Mouse (Mus musculus) midbrain, embryonic 15.5 days (tissue): ENCODE measurements at regions not wholly inside any gene's neighbourhood (a gene's known extent, or its start where the extent isn't known, plus 50 kb on each side); places are given as distances from the start of the nearest gene placed in this dataset.

Source experiments
- ATAC-seq: fragments of 200-750 bp; cut with Nextera tagmentation; replicated peaks from 2 replicates; pipeline ENCODE4 v1.8.0; 2017; ENCODE audit warnings: moderate TSS enrichment
- H3K27ac ChIP-seq: fragments of 300-500 bp; sonication (generic); 2 replicates; pipeline ENCODE4 v1.5.1; 2015; ENCODE audit warnings: mild to moderate bottlenecking, inconsistent platforms
- H3K27me3 ChIP-seq: fragments of 300-500 bp; sonication (generic); replicated peaks from 2 replicates; pipeline ENCODE4 v1.6.1; 2015; ENCODE audit warnings: inconsistent platforms
- H3K36me3 ChIP-seq: fragments of 300-500 bp; sonication (generic); replicated peaks from 2 replicates; pipeline ENCODE4 v1.6.1; 2015; ENCODE audit warnings: inconsistent platforms
- H3K4me1 ChIP-seq: fragments of 300-500 bp; sonication (generic); 2 replicates; pipeline ENCODE4 v1.6.1; 2015; ENCODE audit warnings: inconsistent platforms
- H3K4me2 ChIP-seq: fragments of 300-500 bp; sonication (generic); 2 replicates; pipeline ENCODE4 v1.6.1; 2015; ENCODE audit warnings: inconsistent platforms, mild to moderate bottlenecking, moderate library complexity
- H3K4me3 ChIP-seq: fragments of 300-500 bp; sonication (generic); 2 replicates; pipeline ENCODE4 v1.5.1; 2015; ENCODE audit warnings: mild to moderate bottlenecking, inconsistent platforms
- H3K9ac ChIP-seq: fragments of 300-500 bp; sonication (generic); 2 replicates; pipeline ENCODE4 v1.6.1; 2015; ENCODE audit warnings: mild to moderate bottlenecking, inconsistent platforms
- H3K9me3 ChIP-seq: fragments of 300-500 bp; sonication (generic); 2 replicates; pipeline ENCODE4 v1.6.1; 2016; ENCODE audit warnings: inconsistent platforms
- WGBS: fragments of 180-500 bp; shearing (Covaris S2); methylation state at CpG from one replicate; pipeline ENCODE4 v1.1.7; 2015; ENCODE audit warnings: mixed read lengths; 5-methylcytosine and 5-hydroxymethylcytosine counted together

DNA sequence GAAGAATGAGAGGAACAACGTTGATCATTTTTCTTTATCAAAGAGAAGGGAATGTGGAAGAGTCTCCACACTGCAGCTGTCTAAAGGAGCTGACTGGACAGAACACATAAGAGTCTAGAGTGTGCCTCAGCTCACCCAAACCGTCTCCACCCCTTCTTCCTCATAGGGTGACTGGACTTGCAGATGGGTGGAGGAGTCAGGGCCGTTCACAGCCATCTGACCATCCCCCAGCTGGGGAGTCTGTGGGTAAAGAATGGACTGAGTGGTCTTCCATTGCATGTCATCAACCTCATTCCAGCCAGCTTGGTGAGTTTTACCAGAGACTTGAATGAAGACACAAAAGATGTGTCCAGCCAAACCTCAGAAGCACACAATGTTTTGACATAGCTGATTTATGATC, 156.1 kb upstream of the Syt13 start:
- Histone ChIP-seq H3K9me3 (no peaks in the 10 kb centered on the region), H3K4me1 (no peaks in the 10 kb centered on the region), H3K4me2 (no peak overlapping the region), H3K9ac (no peak overlapping the region), H3K4me3 (no peak overlapping the region), H3K27me3 (no peaks in the 10 kb centered on the region), H3K36me3 (no peaks in the 10 kb centered on the region), H3K27ac (no peak overlapping the region)
- WGBS = 74% methylated on average over 3 of the region's 3 CpGs
- ATAC-seq = no peak

DNA sequence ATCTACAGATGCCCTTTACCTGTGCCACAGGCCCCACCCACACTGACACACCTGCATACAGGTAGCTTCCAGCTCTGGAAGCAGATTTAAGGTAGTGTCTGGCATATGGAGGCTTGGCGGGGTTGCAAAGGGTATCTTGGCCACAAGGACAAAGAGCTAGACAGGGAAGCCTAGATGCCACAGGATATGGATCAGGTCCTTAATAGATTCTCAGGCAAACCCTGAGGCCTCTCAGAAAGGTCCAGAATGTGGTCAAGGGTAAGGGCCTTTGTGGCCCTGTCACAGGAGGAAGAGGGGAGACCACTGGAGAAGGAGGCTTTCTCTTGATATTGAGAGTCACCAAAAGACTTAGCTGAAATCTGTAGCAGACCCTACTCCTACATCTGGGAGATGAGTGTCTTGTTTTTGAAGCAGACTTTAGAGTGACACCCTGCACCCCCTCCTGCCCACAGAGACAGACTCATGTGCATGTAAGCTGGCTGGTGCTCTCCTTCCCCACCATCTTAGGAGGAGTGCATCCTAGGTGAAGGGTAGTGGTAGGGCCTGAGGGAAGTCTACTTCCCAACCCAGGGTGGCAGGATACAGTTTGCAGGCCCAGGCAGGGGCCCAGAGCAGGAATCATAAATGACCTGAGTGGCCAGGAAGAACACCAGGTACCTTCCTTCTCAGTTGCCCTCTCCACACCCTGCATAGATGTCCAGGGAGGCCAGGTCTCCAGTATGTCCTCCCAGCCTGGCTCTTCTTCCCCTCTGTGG, 150.8 kb upstream of the Syt13 start:
- no peaks in the 10 kb centered on the region for H3K4me1 ChIP-seq
- H3K4me2 ChIP-seq = no peak overlapping the region
- no peak for ATAC-seq
- no peaks in the 10 kb centered on the region for H3K27me3 ChIP-seq
- no peak overlapping the region for H3K9ac ChIP-seq
- no peak overlapping the region for H3K27ac ChIP-seq
- no peak overlapping the region for H3K4me3 ChIP-seq
- no peaks in the 10 kb centered on the region for H3K36me3 ChIP-seq
- WGBS = 100% methylated on average over 1 of the region's 1 CpGs
- no peaks in the 10 kb centered on the region for H3K9me3 ChIP-seq

DNA sequence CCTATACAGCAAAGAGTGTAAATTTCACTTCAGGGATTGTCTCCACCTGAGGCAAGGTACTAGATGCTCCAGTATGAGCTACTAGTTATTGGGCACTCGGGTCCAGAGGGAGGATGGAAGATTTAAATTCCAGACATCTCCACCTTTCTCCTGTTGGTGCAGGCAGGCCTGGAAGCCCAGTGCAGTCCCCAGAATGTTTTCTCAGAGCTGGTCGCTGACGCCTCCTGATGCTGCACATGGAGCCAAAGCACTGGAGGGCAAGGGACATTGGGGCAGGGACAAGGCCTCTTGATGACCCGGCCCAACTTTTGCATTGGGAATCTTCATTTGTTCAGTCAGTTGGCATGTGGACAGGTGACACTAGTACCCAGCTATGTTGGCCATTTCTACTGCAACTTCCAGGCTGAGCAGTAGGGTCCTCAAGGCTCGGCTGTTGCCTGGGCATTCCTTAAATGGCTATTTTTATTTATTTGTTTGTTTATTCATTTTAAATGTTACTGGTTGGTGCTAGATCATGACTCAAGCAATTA, 147.4 kb upstream of the Syt13 start:
- Histone ChIP-seq H3K9ac (no peak overlapping the region), H3K27me3 (no peaks in the 10 kb centered on the region), H3K4me3 (no peak overlapping the region), H3K27ac (no peak overlapping the region), H3K4me1 (no peaks in the 10 kb centered on the region), H3K9me3 (no peaks in the 10 kb centered on the region), H3K36me3 (no peaks in the 10 kb centered on the region), H3K4me2 (no peak overlapping the region)
- no peak for ATAC-seq
- WGBS = 94% methylated on average over 5 of the region's 5 CpGs

DNA sequence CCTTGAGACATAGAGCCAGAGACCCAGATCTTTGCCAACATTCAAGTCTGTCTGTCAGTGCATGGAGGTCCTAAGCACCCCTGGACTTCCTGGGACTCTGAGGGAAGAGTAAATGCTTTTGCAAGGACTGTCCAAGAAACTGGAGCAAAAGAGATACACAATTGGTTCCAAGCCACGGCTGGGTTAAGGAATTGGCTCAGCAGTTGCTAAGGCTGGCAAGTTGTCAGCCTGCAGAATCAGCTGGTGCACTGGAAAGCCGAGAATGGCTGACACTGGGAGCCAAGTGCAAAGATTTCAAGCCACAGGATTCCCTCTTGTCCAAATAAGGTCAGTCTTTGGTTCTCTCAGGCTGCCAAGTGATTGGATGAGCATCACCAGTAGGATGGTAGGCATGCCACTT, 146.8 kb upstream of the Syt13 start:
- no peaks in the 10 kb centered on the region for H3K36me3 ChIP-seq
- H3K27me3 ChIP-seq = no peaks in the 10 kb centered on the region
- no peak for ATAC-seq
- no peaks in the 10 kb centered on the region for H3K4me1 ChIP-seq
- no peak overlapping the region for H3K27ac ChIP-seq
- no peak overlapping the region for H3K4me2 ChIP-seq
- H3K9ac ChIP-seq = no peak overlapping the region
- H3K9me3 ChIP-seq = no peaks in the 10 kb centered on the region
- WGBS = 48% methylated on average over 2 of the region's 2 CpGs
- H3K4me3 ChIP-seq = no peak overlapping the region

DNA sequence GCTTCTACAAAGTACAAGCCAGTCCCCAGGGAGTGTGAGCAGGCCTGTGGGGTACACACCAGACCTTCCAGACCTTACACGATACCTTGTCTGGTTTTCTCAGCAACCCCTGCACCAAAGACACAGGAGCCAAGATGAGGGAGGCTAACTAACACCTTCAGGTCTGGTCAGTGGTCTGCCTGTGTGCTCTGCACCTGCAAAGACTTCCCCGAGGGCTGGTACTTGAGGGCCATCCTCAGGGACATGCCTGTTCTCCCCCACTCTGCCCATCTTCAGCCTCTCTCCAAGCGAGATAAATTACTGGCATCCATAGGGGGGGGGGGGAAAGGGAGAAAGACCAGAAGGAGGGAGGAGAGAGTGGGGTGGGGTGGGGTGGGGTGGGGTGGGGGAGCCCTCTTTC, 145.8 kb upstream of the Syt13 start:
- ATAC-seq = no peak
- Histone ChIP-seq H3K9me3 (no peaks in the 10 kb centered on the region), H3K27me3 (no peaks in the 10 kb centered on the region), H3K27ac (no peak overlapping the region), H3K4me2 (no peak overlapping the region), H3K4me3 (no peak overlapping the region), H3K4me1 (no peaks in the 10 kb centered on the region), H3K36me3 (no peaks in the 10 kb centered on the region), H3K9ac (no peak overlapping the region)
- 95% methylated on average over 2 of the region's 3 CpGs for WGBS

DNA sequence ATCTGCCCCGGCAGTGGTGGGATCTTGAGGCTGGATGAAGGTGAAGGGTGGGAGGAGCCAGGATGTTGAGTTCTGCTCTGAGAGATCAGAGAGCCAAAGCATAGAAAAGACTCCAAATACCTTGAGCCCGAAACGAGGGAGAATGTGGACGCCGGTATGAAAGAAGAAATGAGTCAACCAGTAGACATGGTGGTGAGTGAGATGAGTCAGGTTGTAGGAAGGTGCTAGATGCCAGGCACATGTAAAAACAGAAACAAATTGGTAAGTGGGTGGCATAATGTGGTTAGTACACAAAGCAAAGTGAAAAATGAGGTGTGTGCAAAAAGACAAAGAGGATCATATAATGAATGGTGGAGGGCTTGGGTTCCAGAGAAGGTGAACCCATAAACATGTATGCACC, 144.8 kb upstream of the Syt13 start:
- Histone ChIP-seq H3K9me3 (no peaks in the 10 kb centered on the region), H3K4me1 (no peaks in the 10 kb centered on the region), H3K4me3 (no peak overlapping the region), H3K36me3 (no peaks in the 10 kb centered on the region), H3K27ac (no peak overlapping the region), H3K9ac (no peak overlapping the region), H3K4me2 (no peak overlapping the region), H3K27me3 (no peaks in the 10 kb centered on the region)
- 91% methylated on average over 5 of the region's 5 CpGs for WGBS
- ATAC-seq = no peak

DNA sequence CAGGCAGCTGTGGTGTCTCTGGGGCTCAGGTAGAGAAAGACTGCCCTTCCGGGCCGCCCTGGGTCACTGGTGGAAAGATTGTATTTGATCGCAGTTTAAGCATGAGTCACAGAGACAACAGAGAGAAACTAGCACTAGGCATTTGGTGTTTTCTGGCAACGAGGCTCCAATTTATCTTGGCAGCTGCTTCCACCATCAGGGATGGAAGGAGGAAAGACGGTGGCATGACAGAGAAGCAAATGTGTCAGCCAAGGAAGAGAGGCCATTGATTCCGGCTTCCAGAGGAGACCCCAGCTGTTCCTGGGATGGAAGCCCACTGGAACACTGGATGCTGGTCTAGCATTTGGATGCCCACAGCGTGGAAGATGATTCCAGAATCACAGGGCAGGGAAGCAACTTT, 142.3 kb upstream of the Syt13 start:
- H3K4me2 ChIP-seq = no peak overlapping the region
- no peaks in the 10 kb centered on the region for H3K36me3 ChIP-seq
- 78% methylated on average over 7 of the region's 7 CpGs for WGBS
- ATAC-seq = no peak
- H3K27ac ChIP-seq = 0 out of 2 replicates have a peak overlapping the region, but pooled peaks have one; percentile 4
- H3K4me1 ChIP-seq = no peaks in the 10 kb centered on the region
- H3K27me3 ChIP-seq = no peaks in the 10 kb centered on the region
- H3K4me3 ChIP-seq = no peak overlapping the region
- no peaks in the 10 kb centered on the region for H3K9me3 ChIP-seq
- H3K9ac ChIP-seq = no peak overlapping the region

DNA sequence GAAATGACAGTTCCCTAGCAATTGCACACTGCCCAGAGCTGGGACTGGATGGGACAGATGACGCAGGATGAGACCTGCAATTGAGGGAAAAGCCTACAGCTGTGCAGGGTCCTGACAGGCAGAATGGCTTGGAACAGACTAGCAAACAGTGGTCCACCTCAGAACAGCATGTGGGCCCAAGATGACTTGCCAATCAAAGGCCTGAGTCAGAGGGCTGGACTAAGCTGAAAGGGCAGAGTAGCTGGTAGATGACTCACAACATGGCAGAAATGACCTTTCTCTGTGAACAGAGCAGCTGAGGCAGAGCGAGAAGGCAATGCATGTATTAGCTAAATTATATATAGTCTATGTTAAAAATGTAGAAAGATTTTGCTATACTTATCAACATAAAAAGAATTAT, 138.4 kb upstream of the Syt13 start:
- Histone ChIP-seq H3K9ac (no peak overlapping the region), H3K4me2 (no peak overlapping the region), H3K9me3 (no peaks in the 10 kb centered on the region), H3K4me1 (no peaks in the 10 kb centered on the region), H3K27ac (no peak overlapping the region), H3K27me3 (no peaks in the 10 kb centered on the region), H3K36me3 (no peaks in the 10 kb centered on the region), H3K4me3 (no peak overlapping the region)
- 81% methylated on average over 2 of the region's 2 CpGs for WGBS
- no peak for ATAC-seq

DNA sequence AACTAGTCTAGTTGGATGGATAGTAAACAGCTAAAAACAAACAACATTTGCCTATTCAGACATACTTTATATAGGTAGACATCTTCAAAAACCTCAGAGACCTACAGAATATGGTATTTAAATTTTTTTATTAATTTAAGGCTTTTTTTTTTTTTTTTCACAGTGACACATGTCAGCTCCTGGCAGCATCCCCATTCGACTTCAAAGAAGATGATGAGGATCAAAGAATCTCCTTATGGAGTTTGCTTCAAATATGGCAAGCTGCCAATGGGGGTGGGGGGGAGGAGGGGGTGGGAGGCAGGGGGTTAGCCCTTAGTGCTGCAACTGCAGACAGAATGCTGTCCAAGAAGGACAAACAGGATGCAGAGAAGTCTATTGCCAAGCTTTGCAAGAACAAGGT, 135.8 kb upstream of the Syt13 start:
- Histone ChIP-seq H3K27me3 (no peaks in the 10 kb centered on the region), H3K36me3 (no peaks in the 10 kb centered on the region), H3K4me2 (no peak overlapping the region), H3K9me3 (no peaks in the 10 kb centered on the region), H3K4me3 (no peak overlapping the region), H3K9ac (no peak overlapping the region), H3K4me1 (no peaks in the 10 kb centered on the region), H3K27ac (no peak overlapping the region)
- no peak for ATAC-seq
- WGBS = 42% methylated on average over 1 of the region's 1 CpGs

DNA sequence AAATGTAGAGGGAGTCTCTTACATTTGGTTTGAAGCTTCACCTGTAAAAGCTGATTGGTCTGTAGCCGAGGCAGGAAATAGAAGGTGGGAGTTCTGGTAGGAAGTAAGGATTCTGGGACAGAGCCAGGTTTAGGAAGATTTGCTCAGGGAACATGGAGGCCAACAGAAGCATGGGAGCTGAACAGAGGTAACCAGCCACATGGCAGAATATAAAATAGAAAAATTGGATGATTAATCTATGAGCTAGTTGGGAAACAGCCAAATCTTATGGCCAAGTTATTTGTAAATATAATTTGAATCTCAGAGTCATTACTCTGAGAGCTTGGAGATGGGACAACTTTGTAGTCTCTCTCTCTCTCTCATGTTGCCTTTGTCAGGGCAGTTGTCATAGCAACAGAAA, 134.9 kb upstream of the Syt13 start:
- Histone ChIP-seq H3K4me3 (no peak overlapping the region), H3K9ac (no peak overlapping the region), H3K27me3 (no peaks in the 10 kb centered on the region), H3K4me2 (no peak overlapping the region), H3K4me1 (no peaks in the 10 kb centered on the region), H3K9me3 (no peaks in the 10 kb centered on the region), H3K36me3 (no peaks in the 10 kb centered on the region), H3K27ac (no peak overlapping the region)
- no peak for ATAC-seq
- WGBS = 84% methylated on average over 1 of the region's 1 CpGs

DNA sequence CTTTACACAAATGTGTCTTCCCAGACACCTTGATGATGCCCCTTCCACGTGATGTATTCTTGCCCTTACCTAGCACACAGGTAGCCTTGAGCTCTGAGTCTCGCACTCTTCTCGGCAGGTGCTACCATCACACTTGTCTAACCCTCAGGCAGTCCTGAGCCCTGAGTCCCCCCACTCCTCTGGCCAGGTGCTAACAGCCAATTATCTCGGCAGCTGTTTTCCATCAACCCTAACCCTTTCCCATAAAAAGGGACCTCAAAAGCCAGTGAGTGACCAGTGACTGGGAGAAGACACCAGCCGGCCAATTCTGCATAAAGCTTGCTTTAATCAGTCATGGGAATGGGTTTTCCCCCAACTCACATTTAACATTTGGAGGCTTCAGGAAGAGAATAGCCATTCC, 133.4 kb upstream of the Syt13 start:
- no peak overlapping the region for H3K9ac ChIP-seq
- no peak for ATAC-seq
- H3K27ac ChIP-seq = no peak overlapping the region
- 82% methylated on average over 5 of the region's 5 CpGs for WGBS
- H3K9me3 ChIP-seq = no peaks in the 10 kb centered on the region
- H3K4me3 ChIP-seq = no peak overlapping the region
- H3K36me3 ChIP-seq = no peaks in the 10 kb centered on the region
- no peaks in the 10 kb centered on the region for H3K27me3 ChIP-seq
- H3K4me1 ChIP-seq = no peaks in the 10 kb centered on the region
- no peak overlapping the region for H3K4me2 ChIP-seq

DNA sequence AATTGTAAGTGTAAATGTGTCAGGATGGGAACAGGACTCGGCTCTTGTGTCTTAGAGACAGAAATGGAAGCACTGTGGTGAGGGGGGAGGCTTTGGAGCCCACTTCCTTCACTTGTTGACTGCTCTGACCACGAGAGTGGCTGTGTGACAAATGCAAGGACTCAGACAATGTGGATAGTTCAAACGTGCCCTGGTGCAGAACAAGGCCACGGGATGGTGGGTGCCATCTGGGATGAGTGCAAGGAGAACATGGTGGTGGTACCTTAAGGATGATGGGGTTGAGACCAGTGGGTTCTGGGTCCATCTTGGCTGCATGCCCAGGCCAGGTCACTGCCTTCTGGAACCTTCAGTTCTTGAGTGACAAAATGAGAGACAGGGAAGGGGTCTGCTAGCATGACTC, 132.3 kb upstream of the Syt13 start:
- Histone ChIP-seq H3K36me3 (no peaks in the 10 kb centered on the region), H3K27ac (no peak overlapping the region), H3K9me3 (no peaks in the 10 kb centered on the region), H3K4me1 (no peaks in the 10 kb centered on the region), H3K9ac (no peak overlapping the region), H3K4me3 (no peak overlapping the region), H3K4me2 (no peak overlapping the region), H3K27me3 (no peaks in the 10 kb centered on the region)
- no peak for ATAC-seq
- 74% methylated on average over 4 of the region's 4 CpGs for WGBS

DNA sequence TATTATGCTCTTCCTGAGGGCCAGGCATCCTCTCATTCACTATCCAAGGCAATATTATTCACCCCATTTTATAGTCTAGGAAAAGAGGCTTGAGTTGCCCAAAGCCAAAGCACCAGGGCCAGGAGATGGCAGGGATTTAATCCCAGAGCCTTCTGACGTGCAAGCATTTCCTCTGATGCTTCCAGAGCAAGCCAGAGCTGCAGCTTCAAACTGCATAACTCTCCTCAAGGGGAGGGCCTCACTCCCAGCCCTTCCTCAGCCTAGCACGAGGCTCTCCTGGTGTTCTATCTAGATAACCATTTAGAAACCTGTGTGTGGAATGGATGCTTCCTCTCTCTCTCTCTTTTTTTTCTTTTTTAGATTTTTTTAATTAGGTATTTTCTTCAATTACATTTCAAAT, 130.0 kb upstream of the Syt13 start:
- no peaks in the 10 kb centered on the region for H3K36me3 ChIP-seq
- ATAC-seq = no peak
- H3K4me2 ChIP-seq = no peak overlapping the region
- no peak overlapping the region for H3K9ac ChIP-seq
- no peak overlapping the region for H3K27ac ChIP-seq
- no peaks in the 10 kb centered on the region for H3K4me1 ChIP-seq
- 46% methylated on average over 2 of the region's 2 CpGs for whole genome bisulfite sequencing
- H3K4me3 ChIP-seq = no peak overlapping the region
- no peaks in the 10 kb centered on the region for H3K27me3 ChIP-seq
- H3K9me3 ChIP-seq = no peaks in the 10 kb centered on the region
